ENCODE assay signal across 23 mouse cellular contexts in genomic region chr6:119526498-119526897, GRCm38 (mm10). TPM values are rescaled to one million over a fixed set of nuclear protein-coding genes. Genes with fewer than 3 reads are reported as not detected.
DNase-seq lines count a peak whose midpoint lies in the region; ATAC-seq lines count a peak whose summit lies in the region.
"Had no signal": no experiment of that assay in that cellular context is flagged by ENCODE, and none has a peak within 500 bp of the region (broad histone marks: within the 10 kb centered on the region; RNA-seq: fewer than 3 reads in every experiment).

No protein-coding gene starts in this region.

- ATAC-seq in forebrain, embryonic 11.5 days (replicated peaks; ENCODE audit: low FRiP score) = no peak
- ATAC-seq in kidney, embryonic 14.5 days (ENCODE audit: low FRiP score, low TSS enrichment) = 0 out of 2 replicates have a peak, but pooled peaks have one; percentile 22
- ATAC-seq in cerebellum, adult (ENCODE audit: insufficient number of reproducible peaks, low FRiP score, low TSS enrichment) = no peak
- ATAC-seq in megakaryocyte-erythroid progenitor cell, adult 5-6 weeks (replicated peaks; ENCODE audit: low FRiP score, low TSS enrichment, poor library complexity, severe bottlenecking) = no peak
- ATAC-seq: forebrain, embryonic 15.5 days; hindbrain, embryonic 16.5 days; liver, embryonic 12.5 days; liver, postnatal 0 days had no signal

- H3K27me3 ChIP-seq in forebrain, embryonic 10.5 days (ENCODE audit: poor library complexity, severe bottlenecking) = no peaks in the 10 kb centered on the region
- H3K27me3 ChIP-seq in forebrain, embryonic 11.5 days (ENCODE audit: control insufficient read depth, insufficient read depth, low read length) = no peaks in the 10 kb centered on the region
- H3K27me3 ChIP-seq in kidney, embryonic 14.5 days (ENCODE audit: control insufficient read depth, insufficient read depth, low read length) = no peaks in the 10 kb centered on the region
- H3K27me3 ChIP-seq: forebrain, embryonic 15.5 days; heart, embryonic 15.5 days; liver, embryonic 12.5 days had no signal

- H3K4me3 ChIP-seq in forebrain, embryonic 10.5 days = no peak overlapping the region
- H3K4me3 ChIP-seq in forebrain, embryonic 11.5 days (ENCODE audit: low read depth, low read length) = no peak overlapping the region
- H3K4me3 ChIP-seq in kidney, embryonic 14.5 days (ENCODE audit: low read length) = no peak overlapping the region
- H3K4me3 ChIP-seq: forebrain, embryonic 15.5 days; heart, embryonic 15.5 days; layer of hippocampus, adult 2 months; liver, embryonic 12.5 days had no signal

- peaks cover 3% of the 10 kb centered on the region; the same call in 1 of the 2 replicates for H3K36me3 ChIP-seq in forebrain, embryonic 10.5 days (replicated peaks)
- H3K36me3 ChIP-seq in forebrain, embryonic 11.5 days (ENCODE audit: control insufficient read depth, insufficient read depth, low read length) = no peaks in the 10 kb centered on the region
- no peaks in the 10 kb centered on the region for H3K36me3 ChIP-seq in kidney, embryonic 14.5 days (ENCODE audit: control insufficient read depth, insufficient read depth, low read length)
- H3K36me3 ChIP-seq: forebrain, embryonic 15.5 days; heart, embryonic 15.5 days; liver, embryonic 12.5 days had no signal

- DNase-seq in forebrain, embryonic 10.5 days (ENCODE audit: extremely low spot score, low spot score) = no peak
- no peak for DNase-seq in forebrain, embryonic 11.5 days (ENCODE audit: low spot score)
- no peak for DNase-seq in kidney, postnatal 10 days
- peak; percentile 65 for DNase-seq in Muller cell, postnatal 12 days (ENCODE audit: inconsistent ontology term)
- peak; percentile 62 for DNase-seq in testis, postnatal 10 days (ENCODE audit: low spot score)
- DNase-seq: adrenal gland, postnatal 10 days; cerebellum, adult 11 months; cerebellum, adult 9-10 months; cerebellum, postnatal 36 days; kidney, adult 18-20 months; left cerebral cortex, postnatal 4 days; liver, postnatal 0 days; midbrain, embryonic 14.5 days; thymus, postnatal 25 days had no signal

- H3K4me2 ChIP-seq in forebrain, embryonic 11.5 days (ENCODE audit: low read depth, low read length, severe bottlenecking) = no peak overlapping the region
- no peak overlapping the region for H3K4me2 ChIP-seq in kidney, embryonic 14.5 days (replicated peaks; ENCODE audit: low read depth, low read length)
- H3K4me2 ChIP-seq: forebrain, embryonic 15.5 days; heart, embryonic 15.5 days; liver, embryonic 12.5 days had no signal

- H3K27ac ChIP-seq in forebrain, embryonic 10.5 days = 0 out of 2 replicates have a peak overlapping the region, but pooled peaks have one; percentile 4
- no peak overlapping the region for H3K27ac ChIP-seq in forebrain, embryonic 11.5 days (ENCODE audit: low read depth, low read length)
- no peak overlapping the region for H3K27ac ChIP-seq in kidney, embryonic 14.5 days (ENCODE audit: low read depth, low read length)
- H3K27ac ChIP-seq: forebrain, embryonic 15.5 days; heart, embryonic 15.5 days; layer of hippocampus, adult 2 months; liver, embryonic 12.5 days; macrophage had no signal

- peaks cover 60% of the 10 kb centered on the region for H3K4me1 ChIP-seq in forebrain, embryonic 10.5 days
- H3K4me1 ChIP-seq in forebrain, embryonic 11.5 days (replicated peaks; ENCODE audit: control insufficient read depth, insufficient read depth, low read length) = peaks cover 10% of the 10 kb centered on the region
- peaks cover 5% of the 10 kb centered on the region; the same call in 1 of the 2 replicates for H3K4me1 ChIP-seq in kidney, embryonic 14.5 days (ENCODE audit: control insufficient read depth, insufficient read depth, low read length)
- H3K4me1 ChIP-seq: liver, embryonic 12.5 days had no signal

- WGBS in forebrain, embryonic 10.5 days = 84% methylated on average over 5 of the region's 5 CpGs
- WGBS in forebrain, embryonic 11.5 days = 86% methylated on average over 5 of the region's 5 CpGs
- WGBS in kidney, embryonic 14.5 days = 63% methylated on average over 5 of the region's 5 CpGs

- no peaks in the 10 kb centered on the region for H3K9me3 ChIP-seq in forebrain, embryonic 10.5 days
- no peaks in the 10 kb centered on the region for H3K9me3 ChIP-seq in forebrain, embryonic 11.5 days (ENCODE audit: control insufficient read depth, low read length)
- no peaks in the 10 kb centered on the region for H3K9me3 ChIP-seq in kidney, embryonic 14.5 days (ENCODE audit: control insufficient read depth, low read length)
- H3K9me3 ChIP-seq: forebrain, embryonic 15.5 days; heart, embryonic 15.5 days; liver, embryonic 12.5 days had no signal

- no peak overlapping the region for H3K9ac ChIP-seq in forebrain, embryonic 11.5 days (ENCODE audit: low read length)
- H3K9ac ChIP-seq in kidney, embryonic 14.5 days (ENCODE audit: low read depth, low read length) = no peak overlapping the region
- H3K9ac ChIP-seq: forebrain, embryonic 15.5 days; heart, embryonic 15.5 days; liver, embryonic 12.5 days; liver, postnatal 0 days had no signal

RNA-seq across cellular contexts. Expression of gene Wnt5b, which starts 17.6 kb away (rescaled TPM):
- polyA plus RNA-seq in forebrain, embryonic 10.5 days (2016; fragmentation: Nextera tagmentation; extraction: Ambion mirVana) = 19.3 and 23.9 TPM in 2 replicates
- 14.5 and 16.1 TPM in 2 replicates for polyA plus RNA-seq in forebrain, embryonic 11.5 days (2014; fragmentation: Nextera tagmentation; extraction: Ambion mirVana)
- polyA plus RNA-seq in kidney, embryonic 14.5 days (2014; fragmentation: Nextera tagmentation; extraction: Ambion mirVana) = 10.9 and 11.0 TPM in 2 replicates
- total RNA-seq in megakaryocyte-erythroid progenitor cell, adult 5-6 weeks (2014; fragmentation: Nextera tagmentation) = not detected in 2 replicates
- total RNA-seq in megakaryocyte-erythroid progenitor cell, adult 5-6 weeks (2017) = not detected in 2 replicates
- polyA plus RNA-seq: macrophage had no signal

RNA-seq across cellular contexts. Expression of gene Fbxl14, which starts 47.0 kb away (rescaled TPM):
- 3.5 and 3.6 TPM in 2 replicates for polyA plus RNA-seq in forebrain, embryonic 10.5 days (2016; fragmentation: Nextera tagmentation; extraction: Ambion mirVana)
- polyA plus RNA-seq in forebrain, embryonic 11.5 days (2014; fragmentation: Nextera tagmentation; extraction: Ambion mirVana) = 5.6 and 6.3 TPM in 2 replicates
- polyA plus RNA-seq in kidney, embryonic 14.5 days (2014; fragmentation: Nextera tagmentation; extraction: Ambion mirVana) = 7.2 and 9.6 TPM in 2 replicates
- total RNA-seq in megakaryocyte-erythroid progenitor cell, adult 5-6 weeks (2014; fragmentation: Nextera tagmentation) = 31.8 and 40.4 TPM in 2 replicates
- total RNA-seq in megakaryocyte-erythroid progenitor cell, adult 5-6 weeks (2017) = 39.9 and 41.0 TPM in 2 replicates

Comparison
In these comparisons a context has a peak if more than half of its experiments do, and no peak if none do; other contexts are left out.
1. DNase-seq: peak in Muller cell, postnatal 12 days (single experiment) and testis, postnatal 10 days (single experiment); none in forebrain, embryonic 10.5 days (single experiment), forebrain, embryonic 11.5 days (single experiment) and kidney, postnatal 10 days (single experiment).